Mouse (Mus musculus) lung, postnatal 0 days (tissue): ENCODE results near the gene Top1. TPM values are rescaled to one million over a fixed set of nuclear protein-coding genes. Genes with fewer than 3 reads are reported as not detected.

Experiments used
- ATAC-seq: fragments of 200-750 bp; cut with Nextera tagmentation; 2 replicates; pipeline ENCODE4 v1.8.0; 2017; ENCODE audit warnings: moderate library complexity
- DNase-seq: peaks from one replicate; pipeline ENCODE4 v3.0.0-alpha.2; 2016; ENCODE audit warnings: low spot score
- H3K27ac ChIP-seq: fragments of 300-500 bp; sonication (generic); 2 replicates; pipeline ENCODE4 v1.5.1; 2014; ENCODE audit warnings: antibody characterized with exemption, mild to moderate bottlenecking, low read length, mixed read lengths
- H3K27me3 ChIP-seq: fragments of 300-500 bp; sonication (generic); replicated peaks from 2 replicates; pipeline ENCODE4 v1.6.1; 2014; ENCODE audit warnings: low read length, mixed read lengths; ENCODE audit not compliant: insufficient read depth
- H3K36me3 ChIP-seq: fragments of 300-500 bp; sonication (generic); 2 replicates; pipeline ENCODE4 v1.6.1; 2014; ENCODE audit warnings: low read length, mixed read lengths; ENCODE audit not compliant: insufficient read depth
- H3K4me1 ChIP-seq: fragments of 300-500 bp; sonication (generic); 2 replicates; pipeline ENCODE4 v1.6.1; 2014; ENCODE audit warnings: antibody characterized with exemption, low read depth, low read length, mixed read lengths; ENCODE audit not compliant: insufficient read depth
- H3K4me2 ChIP-seq: fragments of 300-500 bp; sonication (generic); replicated peaks from 2 replicates; pipeline ENCODE4 v1.6.1; 2014; ENCODE audit warnings: low read depth, mild to moderate bottlenecking, low read length, moderate library complexity, mixed read lengths
- H3K4me3 ChIP-seq: fragments of 300-500 bp; sonication (generic); 2 replicates; pipeline ENCODE4 v1.5.1; 2014; ENCODE audit warnings: low read depth, low read length
- H3K9ac ChIP-seq: fragments of 300-500 bp; sonication (generic); replicated peaks from 2 replicates; pipeline ENCODE4 v1.6.1; 2014; ENCODE audit warnings: low read depth, mild to moderate bottlenecking
- H3K9me3 ChIP-seq: fragments of 300-500 bp; sonication (generic); 2 replicates; pipeline ENCODE4 v1.6.1; 2016; ENCODE audit warnings: low read length, mixed read lengths
- CTCF ChIP-seq: IDR thresholded peaks from 2 replicates; pipeline ENCODE4 v1.5.1; 2016; ENCODE audit warnings: antibody characterized with exemption, mild to moderate bottlenecking
- EP300 ChIP-seq: IDR thresholded peaks from 2 replicates; pipeline ENCODE4 v1.6.1; 2016; ENCODE audit warnings: antibody characterized with exemption, mild to moderate bottlenecking, control low read depth
- WGBS: fragments of 180-500 bp; shearing (Covaris S2); extraction: QIAGEN DNeasy Blood & Tissue Kit; methylation state at CpG from one replicate; pipeline ENCODE4 v1.1.7; 2014; 5-methylcytosine and 5-hydroxymethylcytosine counted together
- polyA plus RNA-seq: library from polyadenylated mRNA; unstranded; fragments of >200 nt; fragmentation: Nextera tagmentation; extraction: Ambion mirVana; gene quantifications from 2 replicates; pipeline ENCODE4 v1.2.1, GENCODE M21; 2015

The Top1 gene
- polyA plus RNA-seq, 1 experiment from 2014 or later: 38.7 TPM

DNA sequence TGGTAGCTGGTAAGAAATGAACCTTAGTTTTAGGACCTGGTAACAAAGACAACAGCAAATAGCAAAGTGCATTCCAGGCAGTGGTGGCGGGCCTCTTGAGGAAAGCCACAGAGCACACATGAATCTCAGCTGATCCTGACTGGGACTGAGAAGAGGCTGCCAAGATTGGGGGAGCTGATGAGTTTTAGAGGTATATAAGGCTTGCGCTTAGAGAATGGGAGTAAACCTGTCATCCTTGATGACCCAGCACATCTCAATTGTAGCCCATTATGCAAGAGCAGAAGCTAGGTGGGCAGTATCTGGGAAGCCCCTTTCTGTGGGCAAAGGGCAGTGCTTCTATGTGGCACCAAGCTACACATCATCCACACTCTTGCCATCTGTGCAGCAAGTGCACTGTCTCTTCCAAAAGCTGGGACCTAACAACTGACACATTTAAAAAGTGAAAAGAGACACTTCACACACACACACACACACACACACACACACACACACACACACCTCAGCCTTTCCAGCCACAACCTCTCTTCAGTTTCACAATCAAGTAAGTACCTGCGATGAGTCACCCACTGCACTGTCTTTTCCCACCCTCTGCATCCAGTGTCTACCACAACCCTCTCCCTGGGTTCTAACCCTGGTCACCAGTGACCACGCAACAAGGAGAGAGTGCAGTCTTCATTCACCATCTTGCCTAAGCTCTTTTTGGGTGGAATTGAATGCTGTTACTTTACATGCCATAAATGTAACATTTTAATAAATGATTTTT lies 78.1 kb downstream of the Top1 start:
- Histone ChIP-seq H3K27ac (no peak overlapping the region), H3K4me3 (no peak overlapping the region), H3K4me1 (peaks cover 7% of the 10 kb centered on the region; the same call in 1 of the 2 replicates), H3K9ac (no peak overlapping the region), H3K4me2 (no peak overlapping the region), H3K36me3 (peaks cover 20% of the 10 kb centered on the region; the same call in 1 of the 2 replicates), H3K9me3 (no peaks in the 10 kb centered on the region), H3K27me3 (no peaks in the 10 kb centered on the region)
- WGBS: 82% methylated on average over 4 of the region's 4 CpGs
- no peak for ATAC-seq
- TF ChIP-seq EP300 (no peak), CTCF (no peak)
- no peak for DNase-seq

GRCm38 (mm10) chr2:160724536-160724935 lies 78.8 kb downstream of the Top1 start:
- Histone ChIP-seq H3K4me1 (peaks cover 3% of the 10 kb centered on the region; the same call in 1 of the 2 replicates), H3K36me3 (peaks cover 17% of the 10 kb centered on the region; the same call in 1 of the 2 replicates), H3K9me3 (no peaks in the 10 kb centered on the region), H3K4me2 (no peak overlapping the region), H3K9ac (no peak overlapping the region), H3K4me3 (no peak overlapping the region), H3K27me3 (no peaks in the 10 kb centered on the region), H3K27ac (no peak overlapping the region)
- WGBS: 89% methylated on average over 5 of the region's 5 CpGs
- TF ChIP-seq EP300: no peak
- TF ChIP-seq CTCF: no peak
- ATAC-seq (no peak), DNase-seq (no peak)

DNA sequence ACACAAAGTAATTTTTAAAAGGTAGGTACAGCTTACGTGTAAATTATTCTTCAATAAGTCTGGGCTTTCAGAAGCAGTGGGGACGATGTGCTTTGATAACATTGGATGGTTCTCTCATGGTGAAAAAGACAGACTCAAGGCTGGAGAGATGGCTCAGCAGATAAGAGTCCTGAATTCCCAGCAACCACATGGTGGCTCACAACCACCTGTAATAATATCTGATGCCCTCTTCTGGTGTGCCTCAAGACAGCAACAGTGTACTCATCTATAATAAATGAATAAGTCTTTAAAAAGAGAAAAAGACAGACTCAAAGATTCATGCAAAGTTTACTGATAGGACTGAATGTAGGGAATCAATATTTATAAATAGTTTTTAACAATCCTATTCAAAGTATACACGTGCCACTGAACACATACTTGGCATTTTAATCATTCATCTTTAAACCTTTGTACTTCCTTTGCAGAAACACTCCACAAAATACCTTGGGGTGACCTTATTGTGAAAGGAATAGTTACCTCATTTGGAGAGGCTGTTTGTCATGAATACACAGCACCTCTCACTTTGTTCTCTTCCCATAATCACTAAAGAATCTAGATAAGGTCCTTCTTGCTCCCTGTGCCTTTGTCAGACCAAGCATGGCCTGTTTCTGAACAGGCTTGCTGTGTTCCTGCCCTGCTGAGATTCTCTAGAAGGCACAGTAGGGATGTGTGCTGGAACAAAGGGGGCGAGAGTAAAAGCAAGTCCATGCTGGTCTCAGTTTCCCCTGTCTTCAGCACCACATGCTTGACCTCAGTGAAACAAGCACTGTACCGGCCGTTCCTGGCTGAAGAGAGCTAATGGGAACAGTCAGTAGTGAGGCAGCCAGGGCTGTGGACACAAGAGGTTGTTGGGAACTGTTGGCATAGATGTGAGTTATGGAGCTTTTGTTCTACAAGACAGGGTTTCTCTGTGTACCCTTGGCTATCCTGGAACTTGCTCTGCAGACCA lies 80.5 kb downstream of the Top1 start:
- Histone ChIP-seq H3K27me3 (no peaks in the 10 kb centered on the region), H3K9me3 (no peaks in the 10 kb centered on the region), H3K4me1 (peaks cover 3% of the 10 kb centered on the region; the same call in 1 of the 2 replicates), H3K4me2 (no peak overlapping the region), H3K27ac (peak overlapping the region; percentile 73), H3K4me3 (no peak overlapping the region), H3K9ac (no peak overlapping the region), H3K36me3 (peaks cover 11% of the 10 kb centered on the region; the same call in 1 of the 2 replicates)
- DNase-seq (peak; percentile 66), ATAC-seq (peak; percentile 14)
- TF ChIP-seq EP300 (peak; percentile 61; the same call in 1 of the 2 replicates), CTCF (peak; percentile 38)
- 63% methylated on average over 6 of the region's 6 CpGs for WGBS

- Histone ChIP-seq H3K36me3 (peaks cover 5% of the 10 kb centered on the region; the same call in 1 of the 2 replicates), H3K4me3 (no peak overlapping the region), H3K27ac (peak overlapping the region; percentile 47; the same call in 1 of the 2 replicates), H3K4me2 (no peak overlapping the region), H3K27me3 (no peaks in the 10 kb centered on the region), H3K9me3 (no peaks in the 10 kb centered on the region), H3K9ac (no peak overlapping the region), H3K4me1 (peaks cover 8% of the 10 kb centered on the region; the same call in 1 of the 2 replicates)
- no peak for DNase-seq
- TF ChIP-seq EP300: no peak
- no peak for TF ChIP-seq CTCF
- ATAC-seq: no peak
- 86% methylated on average over 3 of the region's 3 CpGs for WGBS
Observed at GRCm38 (mm10) chr2:160728972-160729371, 83.3 kb downstream of the Top1 start.

GRCm38 (mm10) chr2:160729436-160729835 lies 83.7 kb downstream of the Top1 start:
- Histone ChIP-seq H3K27me3 (no peaks in the 10 kb centered on the region), H3K4me2 (no peak overlapping the region), H3K9me3 (no peaks in the 10 kb centered on the region), H3K4me1 (peaks cover 11% of the 10 kb centered on the region; the same call in 1 of the 2 replicates), H3K27ac (peak overlapping the region; percentile 47; the same call in 1 of the 2 replicates), H3K36me3 (peaks cover under 1% of the 10 kb centered on the region; the same call in 1 of the 2 replicates), H3K4me3 (no peak overlapping the region), H3K9ac (no peak overlapping the region)
- ATAC-seq: no peak
- WGBS: 43% methylated on average over 2 of the region's 2 CpGs
- peak; percentile 77 for DNase-seq
- TF ChIP-seq EP300 (no peak; the same call in 1 of the 2 replicates), CTCF (no peak)
